Mouse (Mus musculus) hindbrain, postnatal 0 days (tissue): ENCODE results near the gene Ccdc85c. TPM values are rescaled to one million over a fixed set of nuclear protein-coding genes. Genes with fewer than 3 reads are reported as not detected.

Source experiments
- ATAC-seq: fragments of 200-750 bp; cut with Nextera tagmentation; 2 replicates; pipeline ENCODE4 v1.8.0; 2017; ENCODE audit warnings: mild to moderate bottlenecking, moderate TSS enrichment, moderate library complexity
- DNase-seq: peaks from one replicate; pipeline ENCODE4 v3.0.0-alpha.2; 2015; ENCODE audit warnings: low spot score
- H3K27ac ChIP-seq: fragments of 300-500 bp; sonication (generic); 2 replicates; pipeline ENCODE4 v1.5.1; 2014; ENCODE audit warnings: mild to moderate bottlenecking
- H3K27me3 ChIP-seq: fragments of 300-500 bp; sonication (generic); 2 replicates; pipeline ENCODE4 v1.6.1; 2014; ENCODE audit warnings: low read length, mixed read lengths; ENCODE audit not compliant: insufficient read depth
- H3K36me3 ChIP-seq: fragments of 300-500 bp; sonication (generic); 2 replicates; pipeline ENCODE4 v1.6.1; 2014; ENCODE audit warnings: low read length, mixed read lengths; ENCODE audit not compliant: insufficient read depth
- H3K4me1 ChIP-seq: fragments of 300-500 bp; sonication (generic); 2 replicates; pipeline ENCODE4 v1.6.1; 2014; ENCODE audit warnings: antibody characterized with exemption, low read length, mixed read lengths; ENCODE audit not compliant: insufficient read depth
- H3K4me2 ChIP-seq: fragments of 300-500 bp; sonication (generic); 2 replicates; pipeline ENCODE4 v1.6.1; 2014; ENCODE audit warnings: low read depth, mild to moderate bottlenecking, low read length, moderate library complexity, mixed read lengths
- H3K4me3 ChIP-seq: fragments of 300-500 bp; sonication (generic); 2 replicates; pipeline ENCODE4 v1.5.1; 2014; ENCODE audit warnings: low read length
- H3K9ac ChIP-seq: fragments of 300-500 bp; sonication (generic); replicated peaks from 2 replicates; pipeline ENCODE4 v1.6.1; 2014; ENCODE audit warnings: mild to moderate bottlenecking, low read length, moderate library complexity, mixed read lengths
- H3K9me3 ChIP-seq: fragments of 300-500 bp; sonication (generic); 2 replicates; pipeline ENCODE4 v1.6.1; 2016; ENCODE audit warnings: low read length, mixed read lengths
- CTCF ChIP-seq: IDR thresholded peaks from 2 replicates; pipeline ENCODE4 v1.5.1; 2016; ENCODE audit warnings: antibody characterized with exemption, control low read depth, low read depth
- polyA plus RNA-seq: library from polyadenylated mRNA; unstranded; fragments of >200 nt; fragmentation: Nextera tagmentation; extraction: Ambion mirVana; gene quantifications from 2 replicates; pipeline ENCODE4 v1.2.1, GENCODE M21; 2015
- total RNA-seq: library from RNA; depleted of rRNA; stranded (reverse); fragments of >200 nt; gene quantifications from 2 replicates; pipeline ENCODE4 v1.2.3, GENCODE M21; 2014; rRNA removed

Ccdc85c gene
- total and polyA plus RNA-seq, 2 experiments from 2014 or later, result 17.0 to 94.7 TPM

DNA sequence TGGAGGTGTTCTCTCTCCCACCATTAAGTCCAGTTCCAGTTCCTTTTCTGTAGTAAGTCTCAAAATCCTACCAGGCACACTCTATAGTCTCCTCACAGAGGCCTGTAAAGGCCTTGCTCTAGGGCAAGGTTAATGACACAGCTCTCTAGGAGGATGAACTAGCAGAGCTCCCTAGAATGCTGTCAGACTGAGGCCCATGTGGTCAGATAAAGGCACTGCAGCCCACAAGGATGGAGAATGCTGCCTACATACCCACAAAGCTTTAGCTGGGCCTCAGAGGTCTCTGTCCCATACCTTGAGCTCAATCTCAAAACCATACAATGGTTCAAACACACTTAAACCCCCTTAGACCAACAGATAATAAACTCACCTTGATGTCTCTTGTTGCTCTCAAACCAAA is 115.4 kb downstream of the Ccdc85c start:
- Histone ChIP-seq H3K27me3 (no peaks in the 10 kb centered on the region), H3K4me3 (no peak overlapping the region), H3K4me2 (no peak overlapping the region), H3K4me1 (no peaks in the 10 kb centered on the region), H3K36me3 (peaks cover 16% of the 10 kb centered on the region), H3K27ac (no peak overlapping the region), H3K9me3 (no peaks in the 10 kb centered on the region), H3K9ac (no peak overlapping the region)
- TF ChIP-seq CTCF, result peak; percentile 17; the same call in 1 of the 2 replicates
- DNase-seq, result no peak
- ATAC-seq, result no peak

Other genes starting within 250 kb of the Ccdc85c start
- gene Setd3, start 96.1 kb downstream of the Ccdc85c start, total RNA-seq, result 57.4 and 61.3 TPM in 2 replicates
- 87.1 and 90.4 TPM in 2 replicates for gene Setd3, start 96.1 kb downstream of the Ccdc85c start, polyA plus RNA-seq
- gene Ccnk, start 95.8 kb downstream of the Ccdc85c start, total RNA-seq, result 8.0 and 10.7 TPM in 2 replicates
- 2.3 and 2.8 TPM in 2 replicates for gene Ccnk, start 95.8 kb downstream of the Ccdc85c start, polyA plus RNA-seq
- 10.2 and 10.8 TPM in 2 replicates for gene Hhipl1, start 30.8 kb upstream of the Ccdc85c start, total RNA-seq
- gene Hhipl1, start 30.8 kb upstream of the Ccdc85c start, polyA plus RNA-seq, result 2.8 and 3.2 TPM in 2 replicates
- 36.3 and 39.8 TPM in 2 replicates for gene Cyp46a1, start 59.0 kb upstream of the Ccdc85c start, total RNA-seq
- gene Cyp46a1, start 59.0 kb upstream of the Ccdc85c start, polyA plus RNA-seq, result 46.2 and 49.7 TPM in 2 replicates
- 45.8 and 55.2 TPM in 2 replicates for gene Eml1, start 95.5 kb upstream of the Ccdc85c start, total RNA-seq
- 41.2 and 42.1 TPM in 2 replicates for gene Eml1, start 95.5 kb upstream of the Ccdc85c start, polyA plus RNA-seq